Mouse (Mus musculus) CH12.LX (cell line): ENCODE measurements around the gene Tpcn1. TPM values are rescaled to one million over a fixed set of nuclear protein-coding genes. Genes with fewer than 3 reads are reported as not detected.

Experiments used
- DNase-seq: peaks from one replicate; pipeline ENCODE4 v3.0.0-alpha.2; 2013; ENCODE audit errors: extremely low read depth
- H3K27ac ChIP-seq: 2 replicates; pipeline ENCODE4 v1.5.1; 2012; ENCODE audit warnings: low read depth, mild to moderate bottlenecking, control low read depth, moderate library complexity; ENCODE audit not compliant: insufficient read depth
- H3K27me3 ChIP-seq: replicated peaks from 2 replicates; pipeline ENCODE3; 2012; ENCODE audit warnings: inconsistent platforms
- H3K36me3 ChIP-seq, 2 experiments: replicated peaks in 1 of 2; 2 replicates each; pipeline versions ENCODE3 to v1.6.1; 2012; ENCODE audit warnings: inconsistent platforms in 1 of 2, low read length in 1 of 2, mild to moderate bottlenecking in 1 of 2, mixed read lengths in 1 of 2, moderate library complexity in 1 of 2; ENCODE audit not compliant: control insufficient read depth in 1 of 2, insufficient read depth in 1 of 2
- H3K4me1 ChIP-seq, 2 experiments: 2 replicates each; pipeline ENCODE4 v1.6.1; 2012; ENCODE audit warnings: inconsistent platforms in 1 of 2, moderate library complexity in 1 of 2; ENCODE audit not compliant: insufficient read depth in 2 of 2, control insufficient read depth in 1 of 2
- H3K4me2 ChIP-seq: 2 replicates; pipeline ENCODE4 v1.6.1; 2012; ENCODE audit warnings: low read depth, mild to moderate bottlenecking, control low read depth; ENCODE audit not compliant: poor library complexity, insufficient read depth, severe bottlenecking
- H3K4me3 ChIP-seq, 3 experiments: fragments of 150-350 bp in 1 of 3; sonication (generic) in 1 of 3; replicated peaks in 1 of 3; 2 replicates each; pipeline versions ENCODE3 to v1.5.1; 2011 to 2012; ENCODE audit warnings: low read depth in 2 of 3, low read length in 2 of 3, mild to moderate bottlenecking in 2 of 3, moderate library complexity in 2 of 3, control low read depth in 1 of 3, improper control_type of control experiment in 1 of 3, inconsistent platforms in 1 of 3, mixed read lengths in 1 of 3; ENCODE audit not compliant: poor library complexity in 1 of 3
- H3K79me2 ChIP-seq: replicated peaks from 2 replicates; pipeline ENCODE4 v1.6.1; 2012; ENCODE audit warnings: mild to moderate bottlenecking, moderate library complexity; ENCODE audit not compliant: control insufficient read depth, poor library complexity, insufficient read depth, severe bottlenecking; ENCODE audit errors: extremely low read depth
- H3K9ac ChIP-seq: 2 replicates; pipeline ENCODE4 v1.6.1; 2012; ENCODE audit warnings: low read depth, mild to moderate bottlenecking, control low read depth, moderate library complexity; ENCODE audit not compliant: insufficient read depth
- H3K9me3 ChIP-seq: replicated peaks from 2 replicates; pipeline ENCODE3; 2012; ENCODE audit warnings: low read length, inconsistent platforms, mixed read lengths
- BHLHE40 ChIP-seq: IDR thresholded peaks from 2 replicates; pipeline ENCODE4 v1.6.1; 2011; ENCODE audit warnings: mild to moderate bottlenecking, low read depth, low read length, improper control_type of control experiment
- CHD1 ChIP-seq: IDR thresholded peaks from 2 replicates; pipeline ENCODE4 v1.6.1; 2012; ENCODE audit warnings: low read depth, low read length, improper control_type of control experiment, inconsistent platforms
- CTCF ChIP-seq, 2 experiments: IDR thresholded peaks in 1 of 2; conservative IDR thresholded peaks in 1 of 2; 2 replicates each; pipeline ENCODE4 v1.5.1; 2011 to 2012; ENCODE audit warnings: low read depth in 2 of 2, low read length in 2 of 2, improper control_type of control experiment in 1 of 2, inconsistent platforms in 1 of 2, mild to moderate bottlenecking in 1 of 2, moderate library complexity in 1 of 2
- ELF1 ChIP-seq: IDR thresholded peaks from 2 replicates; pipeline ENCODE4 v1.6.1; 2014; ENCODE audit warnings: low read depth, mild to moderate bottlenecking, inconsistent platforms, low read length, improper control_type of control experiment
- EP300 ChIP-seq: IDR thresholded peaks from 2 replicates; pipeline ENCODE4 v1.6.1; 2011; ENCODE audit warnings: low read length, improper control_type of control experiment
- GABPA ChIP-seq: IDR thresholded peaks from 2 replicates; pipeline ENCODE4 v1.6.1; 2012; ENCODE audit warnings: low read depth, low read length, improper control_type of control experiment, inconsistent platforms; ENCODE audit not compliant: insufficient replicate concordance
- HCFC1 ChIP-seq: IDR thresholded peaks from 2 replicates; pipeline ENCODE4 v1.6.1; 2012; ENCODE audit warnings: low read depth, mild to moderate bottlenecking, inconsistent platforms, low read length, improper control_type of control experiment
- IRF4 ChIP-seq: IDR thresholded peaks from 2 replicates; pipeline ENCODE4 v1.6.1; 2014; ENCODE audit warnings: low read depth, mild to moderate bottlenecking, inconsistent platforms, low read length, improper control_type of control experiment
- JUND ChIP-seq: conservative IDR thresholded peaks from 2 replicates; pipeline ENCODE4 v1.6.1; 2011; ENCODE audit warnings: low read depth, low read length, improper control_type of control experiment
- KAT2A ChIP-seq: IDR thresholded peaks from 2 replicates; pipeline ENCODE4 v1.6.1; 2012; ENCODE audit warnings: low read length, improper control_type of control experiment, inconsistent platforms; ENCODE audit not compliant: insufficient replicate concordance
- MAFK ChIP-seq: IDR thresholded peaks from 2 replicates; pipeline ENCODE4 v1.6.1; 2011; ENCODE audit warnings: low read length, improper control_type of control experiment; ENCODE audit not compliant: insufficient replicate concordance
- MAZ ChIP-seq: IDR thresholded peaks from 2 replicates; pipeline ENCODE4 v1.6.1; 2012; ENCODE audit warnings: low read depth, mild to moderate bottlenecking, inconsistent platforms, low read length, improper control_type of control experiment, moderate library complexity
- MEF2A ChIP-seq: IDR thresholded peaks from 2 replicates; pipeline ENCODE4 v1.6.1; 2014; ENCODE audit warnings: low read depth, mild to moderate bottlenecking, inconsistent platforms, low read length, improper control_type of control experiment, borderline replicate concordance
- MXI1 ChIP-seq: IDR thresholded peaks from 2 replicates; pipeline ENCODE4 v1.6.1; 2011; ENCODE audit warnings: mild to moderate bottlenecking, low read depth, low read length, improper control_type of control experiment
- NELFE ChIP-seq: IDR thresholded peaks from 2 replicates; pipeline ENCODE4 v1.6.1; 2011; ENCODE audit warnings: low read depth, low read length, improper control_type of control experiment
- NRF1 ChIP-seq: IDR thresholded peaks from 2 replicates; pipeline ENCODE4 v1.6.1; 2014; ENCODE audit warnings: low read depth, mild to moderate bottlenecking, inconsistent platforms, low read length, improper control_type of control experiment, moderate library complexity
- PAX5 ChIP-seq: IDR thresholded peaks from 2 replicates; pipeline ENCODE4 v1.6.1; 2012; ENCODE audit warnings: low read length, inconsistent platforms, mixed read lengths
- POLR2A ChIP-seq: IDR thresholded peaks from 2 replicates; pipeline ENCODE4 v1.6.1; 2011; ENCODE audit warnings: low read depth, mild to moderate bottlenecking, improper control_type of control experiment, low read length
- POLR2AphosphoS2 ChIP-seq: IDR thresholded peaks from 2 replicates; pipeline ENCODE4 v1.6.1; 2011; ENCODE audit warnings: low read depth, low read length, improper control_type of control experiment
- RAD21 ChIP-seq: IDR thresholded peaks from 2 replicates; pipeline ENCODE4 v1.6.1; 2011; ENCODE audit warnings: low read depth, mild to moderate bottlenecking, low read length, improper control_type of control experiment, moderate library complexity
- RCOR1 ChIP-seq: conservative IDR thresholded peaks from 2 replicates; pipeline ENCODE4 v1.6.1; 2012; ENCODE audit warnings: low read depth, mild to moderate bottlenecking, inconsistent platforms, low read length, improper control_type of control experiment
- SMC3 ChIP-seq: IDR thresholded peaks from 2 replicates; pipeline ENCODE4 v1.6.1; 2011; ENCODE audit warnings: low read depth, low read length, improper control_type of control experiment
- TBP ChIP-seq: conservative IDR thresholded peaks from 2 replicates; pipeline ENCODE4 v1.6.1; 2011; ENCODE audit warnings: low read depth, low read length, improper control_type of control experiment
- TCF12 ChIP-seq: IDR thresholded peaks from 2 replicates; pipeline ENCODE4 v1.6.1; 2014; ENCODE audit warnings: low read depth, mild to moderate bottlenecking, inconsistent platforms, low read length, improper control_type of control experiment
- UBTF ChIP-seq: IDR thresholded peaks from 2 replicates; pipeline ENCODE4 v1.6.1; 2012; ENCODE audit warnings: low read depth, mild to moderate bottlenecking, inconsistent platforms, low read length, improper control_type of control experiment, moderate library complexity
- USF1 ChIP-seq: IDR thresholded peaks from 2 replicates; pipeline ENCODE4 v1.6.1; 2014; ENCODE audit warnings: low read depth, mild to moderate bottlenecking, inconsistent platforms, low read length, improper control_type of control experiment
- USF2 ChIP-seq: conservative IDR thresholded peaks from 2 replicates; pipeline ENCODE4 v1.6.1; 2011; ENCODE audit warnings: low read depth, low read length, improper control_type of control experiment
- ZC3H11A ChIP-seq: IDR thresholded peaks from 2 replicates; pipeline ENCODE4 v1.6.1; 2012; ENCODE audit warnings: low read depth, mild to moderate bottlenecking, inconsistent platforms, low read length, improper control_type of control experiment
- ZKSCAN1 ChIP-seq: IDR thresholded peaks from 2 replicates; pipeline ENCODE4 v1.6.1; 2012; ENCODE audit warnings: low read depth, inconsistent platforms, low read length, improper control_type of control experiment, borderline replicate concordance
- ZMIZ1 ChIP-seq: IDR thresholded peaks from 2 replicates; pipeline ENCODE4 v1.6.1; 2012; ENCODE audit warnings: low read depth, mild to moderate bottlenecking, inconsistent platforms, low read length, improper control_type of control experiment
- ZNF384 ChIP-seq: IDR thresholded peaks from 2 replicates; pipeline ENCODE4 v1.6.1; 2012; ENCODE audit warnings: low read depth, low read length, improper control_type of control experiment, inconsistent platforms
- dilution Hi-C: fragments of 300-500 bp; cut with MboI; formaldehyde crosslinking; loops from 2 replicates; pipeline ENCODE4 v1.14.3; 2020; ENCODE audit warnings: low sequenced_read_pairs; ENCODE audit not compliant: extremely low pct_unique_long_range_greater_than_20kb, extremely low pct_ligation_motif_present
- in situ Hi-C: fragments of 300-500 bp; cut with MboI; formaldehyde crosslinking; loops from 3 replicates; pipeline ENCODE4 v1.14.3; 2019; ENCODE audit warnings: low sequenced_read_pairs, low pct_ligation_motif_present, low pct_unique_long_range_greater_than_20kb, mixed read lengths
- polyA plus RNA-seq: library from polyadenylated mRNA; unstranded; fragments of >175 nt; gene quantifications from 2 replicates; pipeline ENCODE4 v1.2.1, GENCODE M21; 2012; ENCODE audit warnings: low read depth; ENCODE audit not compliant: insufficient read length
- total RNA-seq, 2 experiments: library from RNA; depleted of rRNA; stranded (reverse); fragments of 300-350 nt in 1 of 2; fragments of >200 nt in 1 of 2; gene quantifications; 2 replicates each; pipeline ENCODE4 v1.2.3; 2012 to 2014

The Tpcn1 gene
- total and polyA plus RNA-seq, 3 experiments, result 0.90 to 5.4 (median 2.2) TPM

- no peak overlapping the region for H3K4me3 ChIP-seq
- peaks cover 18 to 66% of the 10 kb centered on the region in 2 experiments for H3K36me3 ChIP-seq
- peak; percentile 48 for DNase-seq
- no peak overlapping the region for H3K9ac ChIP-seq
- in situ Hi-C loops (loop anchor here (25.0 kb wide), 1 partner anchor 190 kb away; the partner anchor contains the start of gene Dtx1), dilution Hi-C loops (no loop called here)
- no peak overlapping the region for H3K4me2 ChIP-seq
- H3K27ac ChIP-seq, result no peak overlapping the region
- H3K79me2 ChIP-seq, result no peaks in the 10 kb centered on the region
- H3K4me1 ChIP-seq, result peaks cover 10 to 26% of the 10 kb centered on the region in 2 experiments
- TF ChIP-seq RCOR1 (no peak), MAZ (no peak), TCF12 (no peak), BHLHE40 (no peak), KAT2A (no peak), ZNF384 (no peak), NRF1 (no peak), ZKSCAN1 (peak; percentile 72; the same call in 1 of the 2 replicates), CHD1 (no peak), MEF2A (no peak), GABPA (no peak), ZC3H11A (no peak), ELF1 (no peak), IRF4 (no peak), MAFK (no peak), ZMIZ1 (no peak), RAD21 (peak; percentile 57), JUND (no peak), CTCF (conservative IDR thresholded peaks at IDR 0.05 in 1 of 2, IDR thresholded peaks at IDR 0.05 in 1 of 2; ENCODE audit: low read depth in 2 of 2, low read length in 2 of 2) (peak in 1 of 2 experiments; percentile 70; a peak in 2 of 4 replicates), SMC3 (peak; percentile 68), USF2 (no peak), POLR2A (no peak), UBTF (no peak)
- H3K9me3 ChIP-seq, result peaks cover 4% of the 10 kb centered on the region
- no peaks in the 10 kb centered on the region for H3K27me3 ChIP-seq
These were observed 65.8 kb downstream of the Tpcn1 start for GRCm38 (mm10) chr5:120522649-120523048.

- Histone ChIP-seq H3K4me1 (peaks cover 20 to 55% of the 10 kb centered on the region in 2 experiments), H3K27me3 (no peaks in the 10 kb centered on the region), H3K4me3 (peak overlapping the region in 1 of 3 experiments; percentile 6), H3K79me2 (no peaks in the 10 kb centered on the region), H3K36me3 (peaks cover 9 to 47% of the 10 kb centered on the region in 2 experiments), H3K4me2 (no peak overlapping the region), H3K27ac (0 out of 2 replicates have a peak overlapping the region, but pooled peaks have one; percentile 10), H3K9me3 (no peaks in the 10 kb centered on the region), H3K9ac (no peak overlapping the region)
- in situ Hi-C loops, result loop anchor here (5.0 to 25.0 kb wide), 2 partner anchors 90 to 195 kb away; partner anchors contain the start of gene Dtx1
- dilution Hi-C loops, result no loop called here
- peak; percentile 91 for DNase-seq
- no peak for TF ChIP-seq UBTF
- no peak for TF ChIP-seq CHD1
- no peak for TF ChIP-seq ZKSCAN1
- TF ChIP-seq TCF12, result peak; percentile 65; the same call in 1 of the 2 replicates
- peak; percentile 74 for TF ChIP-seq EP300
- peak; percentile 50; the same call in 1 of the 2 replicates for TF ChIP-seq JUND
- no peak for TF ChIP-seq PAX5
- TF ChIP-seq ELF1, result 0 out of 2 replicates have a peak, but pooled peaks have one; percentile 26
- TF ChIP-seq MEF2A, result peak; percentile 69; the same call in 1 of the 2 replicates
- no peak for TF ChIP-seq ZNF384
- no peak for TF ChIP-seq USF1
- TF ChIP-seq POLR2AphosphoS2, result no peak
- TF ChIP-seq HCFC1, result peak; percentile 35; the same call in 1 of the 2 replicates
- TF ChIP-seq IRF4, result peak; percentile 78
- peak; percentile 30; the same call in 1 of the 2 replicates for TF ChIP-seq MXI1
- no peak for TF ChIP-seq ZC3H11A
- TF ChIP-seq BHLHE40, result peak; percentile 99
- TF ChIP-seq TBP, result no peak
- no peak for TF ChIP-seq SMC3
- no peak for TF ChIP-seq NRF1
- TF ChIP-seq NELFE, result no peak
- no peak for TF ChIP-seq USF2
These were observed 70.9 kb downstream of the Tpcn1 start for GRCm38 (mm10) chr5:120517552-120517951.
